Mouse (Mus musculus) gastrocnemius, adult 8-10 months (tissue): Measurements from ENCODE around the gene Gapdh. TPM values are rescaled to one million over a fixed set of nuclear protein-coding genes. Genes with fewer than 3 reads are reported as not detected.

Experiments used
- DNase-seq, 2 experiments: peaks; one replicate each; pipeline ENCODE4 v3.0.0; 2022; ENCODE audit warnings: low spot score in 2 of 2
- total RNA-seq, 4 experiments: library from RNA; stranded (reverse); gene quantifications; 2 replicates each; pipeline ENCODE4 v1.2.4; 2022

The Gapdh gene
- total RNA-seq, 4 experiments from 2014 or later, result 10,104 to 14,130 (median 11,228) TPM

DNA sequence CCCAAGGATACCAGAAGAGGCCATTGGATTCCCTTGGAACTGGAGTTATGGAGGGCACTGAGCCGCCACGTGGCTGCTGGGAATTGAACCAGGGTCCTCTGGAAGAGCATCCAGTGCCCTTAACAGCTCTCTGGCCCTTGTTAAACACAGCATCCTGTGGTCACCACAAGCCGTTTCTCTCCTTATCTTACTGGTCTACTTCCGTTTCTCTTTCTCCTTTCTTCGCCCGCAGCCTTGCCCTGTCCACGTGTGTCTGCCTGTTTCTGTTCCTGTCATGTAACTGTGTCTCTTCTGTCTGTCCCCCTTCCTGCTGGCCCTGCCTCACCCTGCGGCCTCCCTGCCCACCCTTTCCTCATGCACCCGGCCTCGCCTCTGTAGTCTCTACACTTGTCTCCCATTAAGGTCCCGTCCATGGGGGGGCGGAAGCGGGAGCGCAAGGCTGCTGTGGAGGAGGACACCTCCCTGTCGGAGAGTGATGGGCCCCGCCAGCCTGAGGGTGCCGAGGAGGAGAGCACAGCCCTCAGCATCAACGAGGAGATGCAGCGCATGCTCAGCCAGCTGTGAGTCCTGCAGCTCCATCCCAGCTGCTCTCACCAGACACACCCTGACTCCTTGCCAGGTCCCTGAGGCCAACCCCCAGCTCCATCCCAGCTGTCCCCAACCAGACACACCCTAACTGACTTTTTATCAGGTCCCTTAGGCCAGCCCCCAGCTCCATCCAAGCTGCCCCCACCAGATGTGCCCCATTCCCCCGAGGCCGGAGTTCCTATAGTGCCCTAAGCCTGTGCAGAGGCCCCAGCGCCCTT lies 13.9 kb downstream of the Gapdh start:
- peak; percentile 61 to 76 for DNase-seq

GRCm38 (mm10) chr6:125149569-125149950 lies 16.7 kb downstream of the Gapdh start:
- DNase-seq, result no peak

GRCm38 (mm10) chr6:125148926-125149568 lies 17.2 kb downstream of the Gapdh start:
- DNase-seq, result peak; percentile 82 to 88

DNA sequence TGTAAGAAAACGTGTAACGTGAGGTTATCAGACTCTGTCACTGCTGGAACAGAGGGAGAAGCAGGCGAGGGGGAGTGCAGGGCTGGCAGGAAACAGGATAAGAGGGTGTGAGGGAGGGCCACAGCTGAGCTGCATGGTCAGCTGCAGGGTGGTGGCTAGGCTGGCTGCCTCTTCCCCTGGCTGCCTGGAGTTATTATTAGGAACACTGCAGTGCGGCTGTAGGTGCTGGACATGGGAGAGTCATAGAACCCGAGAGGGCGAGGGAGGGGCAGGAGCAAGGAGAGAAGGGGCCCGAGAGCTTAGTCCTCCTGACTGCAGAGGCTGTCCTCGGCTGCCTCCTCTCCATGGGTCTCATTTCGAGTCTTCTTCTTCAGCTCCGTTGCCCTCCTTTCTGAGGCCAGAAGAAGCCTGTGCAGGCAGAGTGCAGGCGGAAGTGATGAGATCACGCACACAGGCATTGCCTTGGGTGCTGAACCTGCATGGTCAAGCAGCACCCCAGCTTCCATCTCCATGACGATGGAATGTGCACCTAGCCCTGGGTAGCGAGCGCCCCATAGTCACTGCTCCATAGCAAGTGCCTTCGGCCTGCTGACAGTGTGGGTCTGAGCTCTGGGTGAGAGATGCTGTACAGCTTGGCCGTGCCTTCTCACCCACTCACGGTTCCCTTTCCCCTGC lies 17.9 kb downstream of the Gapdh start:
- peak; percentile 71 to 76 for DNase-seq

DNA sequence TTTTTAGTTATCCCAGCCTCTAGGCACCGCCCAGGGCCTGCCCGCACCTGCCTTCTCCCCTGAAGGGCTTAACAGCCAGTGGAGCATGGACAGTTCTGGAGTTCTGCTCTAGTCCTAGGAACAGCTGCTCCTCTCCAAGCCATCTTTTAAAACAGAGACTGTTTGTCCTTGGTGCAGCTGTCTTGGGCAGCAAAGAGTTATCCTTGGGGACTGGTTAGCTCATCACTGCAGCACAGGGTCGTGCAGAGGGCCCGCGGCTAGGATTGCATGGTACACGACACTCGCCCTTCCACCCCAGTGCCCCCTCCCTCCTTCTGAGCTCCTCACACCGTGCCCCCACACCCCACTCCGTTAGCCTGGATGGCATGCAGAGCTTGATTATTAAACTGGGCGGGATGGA lies 18.9 kb downstream of the Gapdh start:
- no peak for DNase-seq

- no peak for DNase-seq
Observed at GRCm38 (mm10) chr6:125146797-125147196, 19.5 kb downstream of the Gapdh start.

- DNase-seq, result no peak
Observed at GRCm38 (mm10) chr6:125146148-125146547, 20.1 kb downstream of the Gapdh start.

- DNase-seq, result no peak
Observed at GRCm38 (mm10) chr6:125145479-125145951, 20.8 kb downstream of the Gapdh start.

- peak; percentile 87 to 89 for DNase-seq
Observed at GRCm38 (mm10) chr6:125145001-125145400, 21.3 kb downstream of the Gapdh start, which contains the start of gene Iffo1. TSS of gene Iffo1 (plus strand) at chr6:125145241.

GRCm38 (mm10) chr6:125143904-125144303 lies 22.4 kb downstream of the Gapdh start:
- DNase-seq, result no peak

DNA sequence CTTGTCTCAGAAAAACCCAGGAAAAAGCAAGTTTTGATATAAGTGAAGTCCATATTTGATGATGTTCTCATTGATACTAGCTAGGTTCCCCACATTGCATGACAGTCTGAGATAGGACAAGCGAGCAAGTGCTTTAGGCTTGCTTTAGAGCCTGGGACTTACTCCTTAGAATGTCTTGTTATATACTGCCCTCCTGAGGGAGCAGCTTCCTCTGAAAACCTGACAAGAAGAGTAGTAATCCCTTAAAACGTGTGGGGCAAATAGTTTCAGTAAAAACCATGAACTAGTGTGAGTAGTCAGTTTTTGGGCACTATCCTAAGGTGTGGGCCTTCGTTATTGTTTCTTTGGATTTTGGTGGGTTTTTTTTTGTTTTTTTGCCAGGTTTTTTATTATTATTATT lies 23.1 kb downstream of the Gapdh start:
- no peak for DNase-seq

DNA sequence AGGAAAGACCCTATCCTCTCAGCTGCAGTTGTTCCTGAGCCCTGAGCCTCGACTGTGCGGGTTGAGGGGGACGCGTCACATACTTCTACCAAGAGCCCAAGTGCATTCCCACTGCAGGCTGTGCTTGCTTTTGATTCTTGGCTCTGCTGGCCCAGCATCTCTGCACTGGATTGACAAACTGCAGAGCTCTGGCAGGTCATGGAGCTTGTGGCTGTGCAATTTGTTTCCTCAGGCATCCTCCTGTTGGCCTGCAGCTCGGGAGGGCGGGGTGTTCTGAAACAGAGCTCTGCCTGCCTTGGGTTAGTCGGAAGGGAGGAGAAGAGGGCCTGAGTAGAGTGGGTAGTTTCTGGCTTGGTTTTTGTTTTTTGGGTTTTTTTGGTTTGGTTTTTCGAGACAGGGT lies 23.8 kb downstream of the Gapdh start:
- no peak for DNase-seq

DNA sequence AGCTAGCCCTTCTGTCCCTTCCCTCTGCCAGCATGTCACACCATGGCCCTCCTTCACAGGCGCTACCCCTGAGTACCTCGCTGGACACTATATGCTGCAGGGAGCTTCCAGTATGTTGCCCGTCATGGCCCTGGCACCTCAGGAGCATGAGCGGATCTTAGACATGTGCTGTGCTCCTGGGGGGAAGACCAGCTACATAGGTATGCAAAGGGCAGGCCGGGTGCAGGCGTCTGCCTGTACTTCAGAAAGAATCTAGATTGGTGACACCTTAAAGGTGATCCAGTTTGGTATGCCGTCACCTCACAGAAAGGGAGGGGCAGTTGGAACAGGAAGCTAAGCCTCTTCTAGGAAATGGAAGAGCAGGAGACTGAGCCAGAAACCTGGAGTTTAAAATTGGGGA lies 26.5 kb downstream of the Gapdh start:
- DNase-seq, result no peak

DNA sequence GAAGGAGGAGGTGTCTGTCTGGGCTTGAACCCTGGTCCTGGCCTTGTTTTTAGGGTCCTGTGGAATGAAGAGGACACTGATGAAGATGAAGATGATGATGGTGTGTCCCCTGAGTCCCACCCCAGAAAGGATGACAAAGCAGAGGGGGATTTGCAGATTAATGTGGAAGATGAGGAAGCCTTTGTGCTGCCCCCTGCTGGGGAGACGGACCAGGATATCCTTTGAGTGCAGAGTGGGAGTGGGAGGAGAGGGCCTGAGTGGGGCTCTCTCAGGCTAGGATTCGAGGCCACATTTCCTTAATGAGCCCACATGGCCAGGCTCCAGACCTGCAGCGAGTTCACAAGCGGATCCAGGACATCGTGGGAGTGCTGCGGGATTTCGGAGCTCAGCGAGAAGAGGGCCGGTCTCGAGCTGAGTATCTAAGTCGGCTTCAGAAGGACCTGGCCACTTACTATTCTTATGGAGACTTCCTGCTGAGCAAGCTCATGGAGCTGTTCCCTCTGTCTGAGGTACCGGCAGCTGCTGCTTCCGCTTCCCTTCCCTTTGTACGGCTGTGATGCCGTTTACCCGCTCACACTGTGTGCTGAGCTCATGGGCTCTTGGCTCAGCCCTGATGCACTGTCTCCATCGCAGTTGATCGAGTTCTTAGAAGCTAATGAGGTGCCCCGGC lies 29.1 kb downstream of the Gapdh start:
- no peak for DNase-seq

- DNase-seq, result no peak
Observed at GRCm38 (mm10) chr6:125132470-125132869, 33.8 kb downstream of the Gapdh start.

GRCm38 (mm10) chr6:125131302-125132156 lies 34.7 kb downstream of the Gapdh start, which contains the start of gene Nop2:
TSS of gene Nop2 (plus strand) at chr6:125131909.
- peak; percentile 74 to 82 for DNase-seq

DNA sequence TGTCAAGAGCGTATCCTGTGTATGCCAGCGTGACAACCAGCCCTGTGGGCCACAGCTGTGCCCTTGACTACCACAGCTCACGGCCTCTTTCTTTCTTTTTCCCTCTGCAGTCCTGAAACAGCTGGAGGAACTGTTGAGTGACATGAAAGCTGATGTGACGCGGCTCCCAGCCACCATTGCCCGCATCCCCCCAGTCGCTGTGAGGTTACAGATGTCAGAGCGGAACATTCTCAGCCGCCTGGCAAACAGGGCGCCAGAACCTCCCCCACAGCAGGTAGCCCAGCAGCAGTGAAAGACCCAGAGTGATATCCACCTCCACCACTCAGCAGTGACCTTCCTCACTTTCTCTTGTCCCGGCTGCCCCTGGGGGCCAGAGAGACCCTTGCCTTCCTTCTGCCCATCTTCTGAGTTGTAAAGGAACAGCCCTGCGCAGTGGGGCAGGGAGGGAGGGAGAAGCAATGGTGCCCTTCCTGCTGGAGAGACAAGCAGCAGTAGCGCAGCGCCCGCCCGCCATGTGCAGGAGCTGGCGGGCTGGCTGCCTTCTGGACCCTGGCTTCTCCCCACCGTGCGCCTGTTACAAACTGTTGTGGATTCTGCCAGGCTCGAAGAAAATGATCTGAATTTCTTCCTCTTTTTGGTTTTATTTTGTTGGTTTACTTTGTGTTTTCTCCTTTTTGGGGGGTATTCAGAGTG lies 36.4 kb downstream of the Gapdh start:
- DNase-seq, result no peak

GRCm38 (mm10) chr6:125128724-125129123 lies 37.5 kb downstream of the Gapdh start:
- no peak for DNase-seq

GRCm38 (mm10) chr6:125119387-125119786 lies 46.9 kb downstream of the Gapdh start:
- DNase-seq, result no peak

GRCm38 (mm10) chr6:125112553-125112952 lies 53.7 kb downstream of the Gapdh start:
- DNase-seq, result no peak
